Mouse (Mus musculus): ENCODE measurements around the gene Cercam. TPM values are rescaled to one million over a fixed set of nuclear protein-coding genes. Genes with fewer than 3 reads are reported as not detected.

The Cercam gene
- total RNA-seq (2015; ENCODE audit: low replicate concordance) (16.9 and 19.4 TPM in 2 replicates), total RNA-seq (2017; ENCODE audit: low replicate concordance) (18.8 and 20.8 TPM in 2 replicates)

DNA sequence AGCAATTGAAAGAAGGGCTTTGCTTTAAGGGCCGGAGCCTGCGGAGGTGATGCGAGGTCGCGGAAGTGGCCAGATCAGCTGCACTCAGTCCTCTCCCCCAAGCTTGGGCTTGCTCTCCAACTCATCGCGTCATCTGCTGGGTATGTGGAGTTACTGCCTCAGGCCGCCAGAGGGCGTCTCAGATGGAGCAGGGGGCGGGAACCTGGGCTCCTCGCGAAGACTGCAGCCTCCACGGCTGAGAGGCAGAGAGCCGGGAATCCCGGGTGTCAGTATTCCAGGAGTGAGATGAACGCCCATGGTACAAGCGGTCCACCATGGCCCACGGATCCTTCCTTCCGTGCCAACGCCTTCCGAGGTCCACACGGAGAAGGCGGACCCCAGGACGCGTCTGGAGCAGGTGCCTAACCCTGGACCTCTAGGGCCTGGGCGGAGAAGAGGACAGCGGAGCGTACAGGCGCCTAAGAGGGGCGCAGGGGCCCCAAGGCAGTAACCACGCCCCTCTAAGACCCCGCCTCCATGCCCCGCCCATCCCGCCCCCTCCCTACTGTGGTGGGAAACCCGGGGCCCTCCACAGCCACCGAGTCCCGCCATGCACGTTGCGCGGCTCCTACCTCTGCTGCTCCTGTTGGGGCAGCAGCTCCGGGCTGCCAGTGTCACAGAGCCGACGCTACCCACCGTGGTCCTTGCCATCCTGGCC, at the start of gene Cercam:
Gene Cercam, plus strand, starts transcription at position 216 of the 697 bp plus-strand sequence.
- ATAC-seq (replicated peaks; ENCODE audit: low FRiP score, poor library complexity, severe bottlenecking) = peak; percentile 77

DNA sequence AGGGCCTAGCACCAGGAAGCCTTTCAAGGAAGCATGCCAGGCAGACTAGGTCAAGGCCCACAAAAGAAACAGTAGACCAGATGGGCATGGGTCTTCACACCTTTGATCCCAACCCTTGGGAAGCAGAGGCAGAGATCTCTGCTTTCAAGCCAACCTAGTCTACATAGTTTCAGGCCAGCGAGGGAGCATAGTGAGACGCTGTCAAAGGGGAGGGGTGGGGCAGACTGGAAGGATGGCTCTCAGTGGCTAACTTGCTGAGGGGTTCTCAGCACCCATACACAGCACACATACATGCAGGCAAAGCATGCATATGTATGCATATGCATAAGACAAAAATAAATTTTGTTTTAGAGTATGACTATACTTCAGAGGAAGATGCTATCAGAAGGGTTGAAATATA, 49.6 kb upstream of the Cercam start:
- no peak for ATAC-seq (replicated peaks; ENCODE audit: low FRiP score, poor library complexity, severe bottlenecking)

DNA sequence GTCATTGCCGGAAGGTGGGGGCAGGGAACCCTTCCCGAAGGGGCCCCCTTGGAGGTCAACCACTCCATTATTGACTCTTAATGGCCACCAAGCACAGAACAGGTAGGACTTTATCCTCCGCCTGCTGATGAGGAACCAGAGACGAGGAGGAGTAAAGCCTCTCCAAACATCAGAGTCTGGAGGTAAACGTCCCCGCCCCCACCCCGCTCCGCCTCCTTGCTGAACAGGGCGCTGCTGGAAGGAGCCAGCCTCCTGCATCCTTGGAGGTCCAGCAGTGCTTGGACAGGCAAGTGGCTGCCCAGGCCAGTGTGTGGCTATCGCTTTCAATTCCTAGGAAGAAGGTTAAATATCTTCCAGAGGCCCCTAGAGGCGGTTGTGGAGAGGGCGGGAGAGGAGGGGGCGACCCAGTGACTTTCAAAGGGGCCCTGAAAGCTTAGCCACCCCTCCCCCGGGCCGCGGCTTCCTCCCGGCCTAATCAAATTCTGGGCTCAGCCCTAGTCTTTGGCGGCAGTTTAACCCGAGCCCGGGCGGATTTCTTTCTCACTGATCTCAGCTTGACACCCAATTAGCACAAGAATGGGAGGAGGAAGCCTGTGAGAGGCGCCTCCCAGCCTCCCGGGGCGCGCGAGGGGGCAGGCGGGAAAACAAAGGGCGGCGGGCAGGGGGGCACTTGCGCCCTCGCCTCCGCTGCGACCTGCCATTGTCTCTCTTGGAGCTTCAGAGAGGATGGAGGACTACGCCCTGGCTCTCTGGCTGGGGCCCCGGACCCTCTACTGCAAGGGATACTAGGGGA, 48.7 kb upstream of the Cercam start, which contains the start of gene Urm1:
Gene Urm1, plus strand, starts transcription at position 51 of the 793 bp plus-strand sequence.
- ATAC-seq (replicated peaks; ENCODE audit: low FRiP score, poor library complexity, severe bottlenecking) = 0 out of 2 replicates have a peak, but pooled peaks have one; percentile 36

DNA sequence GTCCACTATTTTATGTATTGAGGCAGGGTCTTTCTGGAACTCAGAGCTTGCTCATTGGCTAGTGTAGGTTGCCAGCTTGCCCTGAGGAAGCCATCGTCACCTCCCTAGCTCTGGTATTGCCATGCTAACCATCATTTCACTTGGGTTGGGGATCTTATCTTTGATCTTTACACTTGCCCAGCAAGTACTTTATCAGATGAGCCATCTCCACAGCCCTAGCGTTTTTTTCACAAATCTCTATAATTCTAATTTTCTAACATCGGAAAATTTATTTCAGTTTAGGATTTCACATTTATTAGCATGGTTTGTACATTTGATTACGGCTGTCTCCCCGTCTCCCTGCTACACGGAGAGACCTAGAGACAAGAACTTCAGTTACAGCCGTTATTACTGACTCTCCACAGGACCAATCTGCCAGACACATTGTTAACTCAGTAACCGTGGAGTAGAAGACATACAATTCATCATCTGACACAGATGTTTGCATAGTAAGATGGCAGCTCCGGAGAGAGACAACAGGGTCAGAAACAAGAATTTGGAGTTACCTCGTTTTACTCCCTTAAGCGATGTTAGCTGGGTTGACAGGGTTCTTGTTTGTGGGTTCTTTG, 42.5 kb upstream of the Cercam start:
- peak; percentile 3; the same call in 1 of the 2 replicates for ATAC-seq (replicated peaks; ENCODE audit: low FRiP score, poor library complexity, severe bottlenecking)

DNA sequence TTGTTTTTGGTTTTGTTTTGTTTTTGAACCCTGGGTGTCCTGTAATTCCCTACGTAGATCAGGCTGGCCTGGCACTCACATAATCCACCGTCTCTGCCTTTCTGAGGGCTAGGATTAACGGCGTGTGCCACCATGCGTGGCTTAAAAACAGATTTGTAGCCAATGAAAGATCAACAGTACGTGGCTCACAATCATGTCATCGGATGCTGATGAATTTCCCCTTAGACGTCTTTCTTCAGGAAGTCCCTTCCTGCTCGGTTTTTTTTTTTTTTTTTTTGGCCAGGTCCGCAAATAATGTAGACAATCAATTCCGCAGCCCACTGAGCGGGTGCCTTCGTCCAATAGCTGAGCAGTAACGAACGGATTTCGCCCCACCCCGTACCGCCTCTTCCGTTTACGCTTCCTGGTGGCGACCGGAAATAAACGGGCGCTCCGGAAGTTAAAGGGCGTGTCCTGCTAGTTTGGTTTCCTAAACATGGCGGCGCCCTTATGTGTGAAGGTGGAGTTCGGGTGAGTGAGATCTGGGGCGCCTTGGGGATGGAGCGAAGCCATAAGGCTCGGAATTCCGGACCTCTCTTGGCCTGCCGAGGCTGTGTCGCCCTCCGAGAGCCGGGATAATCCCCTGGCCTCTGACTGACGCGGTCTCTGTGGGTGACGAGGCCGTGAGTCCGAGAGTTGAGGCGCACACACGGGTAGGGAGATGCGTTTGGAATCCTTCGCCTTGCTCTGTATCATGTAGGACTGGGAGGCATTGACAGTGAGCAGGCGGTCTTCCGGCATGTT, 41.8 kb upstream of the Cercam start:
- ATAC-seq (replicated peaks; ENCODE audit: low FRiP score, poor library complexity, severe bottlenecking) = peak; percentile 99

DNA sequence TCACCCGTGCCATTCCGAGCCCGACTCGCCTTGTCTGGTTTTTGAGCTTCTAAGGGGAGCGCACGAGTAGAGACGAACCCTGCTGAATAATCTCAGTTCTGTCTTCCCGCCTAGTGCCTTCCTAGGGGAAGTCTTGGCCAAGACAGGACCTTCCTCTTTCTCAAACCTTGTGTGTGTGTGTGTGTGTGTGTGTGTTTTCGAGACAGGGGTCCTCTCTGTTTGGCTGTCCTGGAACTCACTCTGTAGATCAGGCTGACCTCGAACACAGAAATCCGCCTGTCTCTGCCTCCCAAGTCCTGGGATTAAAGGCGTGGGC, 41.3 kb upstream of the Cercam start:
- no peak for ATAC-seq (replicated peaks; ENCODE audit: low FRiP score, poor library complexity, severe bottlenecking)

DNA sequence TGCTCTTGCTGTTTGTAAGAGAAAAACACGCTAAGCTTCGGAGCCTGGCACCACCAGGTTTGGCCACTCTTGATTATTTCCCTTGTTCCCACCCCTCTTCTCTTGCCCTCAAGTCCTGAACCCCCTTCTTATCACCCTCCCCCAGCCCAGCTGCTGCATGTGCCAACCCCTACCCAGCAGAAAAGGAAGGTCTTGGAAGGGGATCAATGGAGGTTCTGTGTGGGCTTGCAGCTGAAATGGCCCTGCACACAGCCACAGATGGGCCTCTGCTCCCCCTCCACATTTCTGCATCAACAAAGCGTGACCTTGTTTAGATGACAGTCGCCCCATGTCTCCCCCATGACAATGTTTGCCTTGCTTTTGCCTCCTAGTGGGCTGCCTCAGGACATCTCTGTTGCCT, 37.9 kb upstream of the Cercam start:
- ATAC-seq (replicated peaks; ENCODE audit: low FRiP score, poor library complexity, severe bottlenecking) = no peak

DNA sequence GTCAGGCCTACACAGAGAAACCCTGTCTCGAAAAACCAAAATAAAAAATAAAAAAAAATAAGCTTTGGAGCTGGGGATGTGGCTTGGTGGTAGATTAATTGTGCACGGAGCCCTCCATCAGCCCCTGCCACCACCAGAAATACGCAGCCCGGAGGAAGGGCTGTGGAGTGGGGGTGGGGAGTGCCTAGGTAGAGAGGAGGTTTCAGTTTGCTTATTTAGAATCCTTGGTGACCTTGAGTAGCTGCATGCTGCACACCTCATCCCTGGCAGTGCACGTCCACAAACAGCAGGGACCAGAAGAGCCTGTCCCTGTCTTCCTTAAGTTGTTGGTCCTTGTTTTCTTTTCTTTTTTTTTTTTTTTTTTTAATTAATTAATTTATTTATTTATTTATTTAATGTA, 35.2 kb upstream of the Cercam start:
- no peak for ATAC-seq (replicated peaks; ENCODE audit: low FRiP score, poor library complexity, severe bottlenecking)

DNA sequence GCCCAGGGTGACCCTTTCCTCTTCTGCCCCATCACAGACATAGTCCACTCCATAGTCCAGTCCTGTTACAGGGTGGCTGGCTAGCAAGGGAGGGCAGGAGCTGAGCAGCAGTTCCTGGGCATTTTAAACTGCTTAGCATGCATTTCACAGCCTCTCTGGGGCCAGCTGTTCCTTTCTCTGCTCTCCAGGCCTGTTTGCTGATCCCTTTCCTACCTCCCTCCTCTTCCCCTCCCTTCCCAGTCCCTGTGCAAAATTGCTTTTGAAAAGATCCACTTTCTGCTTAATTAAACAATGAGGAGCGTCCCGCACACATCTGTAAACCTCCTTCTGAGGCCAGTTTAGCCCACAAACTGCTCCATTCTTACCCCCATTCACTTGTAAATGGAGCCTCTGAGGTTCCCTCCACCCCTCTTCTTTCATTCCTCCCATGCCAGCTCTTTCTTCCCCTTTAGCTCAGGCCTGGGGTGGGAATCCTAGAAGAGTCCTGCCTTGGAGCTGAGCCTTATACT, 33.5 kb upstream of the Cercam start:
- no peak for ATAC-seq (replicated peaks; ENCODE audit: low FRiP score, poor library complexity, severe bottlenecking)

DNA sequence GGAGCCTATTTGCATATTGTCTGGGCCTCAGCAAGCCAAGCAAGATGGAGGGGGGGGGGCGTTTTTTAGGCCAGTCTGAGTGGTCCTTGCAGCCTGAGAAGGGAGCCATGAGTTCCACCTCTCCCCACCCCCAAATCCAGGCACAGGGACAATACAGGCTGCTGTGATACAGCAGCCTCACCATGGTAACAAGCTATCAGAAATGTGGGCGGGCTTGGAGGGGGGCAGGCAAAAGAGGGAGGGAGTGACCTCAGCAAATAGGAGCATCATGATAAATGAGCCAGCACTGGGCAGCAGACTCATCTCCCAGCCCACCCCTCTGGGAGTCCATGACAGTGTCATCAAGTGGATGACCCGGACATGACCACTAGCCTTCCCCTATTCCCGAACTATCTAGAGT, 29.5 kb upstream of the Cercam start:
- ATAC-seq (replicated peaks; ENCODE audit: low FRiP score, poor library complexity, severe bottlenecking) = no peak

DNA sequence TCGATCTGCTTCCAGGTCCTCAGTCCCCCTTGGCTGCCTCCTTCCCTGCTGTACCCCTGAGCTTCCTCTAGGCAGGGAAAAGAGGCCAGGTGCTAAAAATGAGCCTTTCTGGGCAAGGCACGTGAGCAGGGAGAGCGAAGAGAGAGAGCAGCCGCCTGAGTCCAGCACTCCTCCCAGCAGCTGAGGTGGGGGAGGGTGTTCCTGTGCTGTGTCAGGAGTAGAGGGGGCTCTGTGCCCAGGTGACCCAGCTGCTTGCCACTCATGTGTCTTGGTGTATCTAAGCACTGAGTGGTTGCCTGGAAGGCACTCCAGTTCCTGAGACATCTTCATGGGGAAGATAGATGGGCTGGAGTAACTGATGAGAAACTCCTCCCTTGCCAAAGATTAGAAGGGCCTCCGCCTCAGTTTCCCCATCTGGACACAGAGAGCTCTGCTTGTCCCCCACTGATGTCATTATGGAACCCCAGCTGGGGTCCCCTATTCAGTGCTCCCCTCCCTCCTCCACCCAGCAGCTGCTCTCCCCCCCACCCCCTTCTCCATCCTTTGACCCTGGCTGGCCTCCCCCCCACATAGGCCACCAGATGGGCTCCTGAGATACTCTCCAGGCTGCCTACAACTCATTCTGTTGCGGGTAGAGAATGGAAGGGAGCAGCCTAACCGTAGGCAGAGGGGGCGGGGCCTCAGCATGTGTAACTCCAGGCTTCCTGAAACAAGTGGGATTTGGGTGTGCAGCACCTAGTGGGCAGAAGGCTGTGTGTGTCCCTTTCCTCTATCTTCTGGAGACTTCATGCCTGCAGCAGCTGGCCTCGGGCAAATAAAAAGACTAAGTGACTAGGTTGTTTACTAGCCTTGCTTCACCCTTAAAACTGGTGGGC, 25.5 kb upstream of the Cercam start:
- no peak for ATAC-seq (replicated peaks; ENCODE audit: low FRiP score, poor library complexity, severe bottlenecking)

DNA sequence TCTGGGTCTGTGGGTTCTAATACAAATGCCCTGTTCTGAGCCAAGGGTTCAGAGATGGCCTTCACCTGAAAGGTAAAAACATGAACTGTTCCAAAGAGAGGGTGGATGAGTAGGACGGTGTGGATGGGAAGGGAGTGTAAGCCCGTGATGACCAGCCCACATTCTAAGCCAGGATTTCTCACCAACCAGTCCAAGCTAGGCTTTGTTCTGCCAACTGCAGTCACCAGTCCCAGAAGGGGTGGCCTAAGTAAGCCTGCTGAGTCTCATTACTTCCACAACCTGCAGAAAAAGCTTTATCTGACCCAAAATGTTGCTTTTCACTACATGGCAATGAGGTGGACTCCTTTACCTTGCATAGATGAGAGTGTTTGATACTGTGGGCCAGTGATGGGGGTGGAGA, 24.8 kb upstream of the Cercam start:
- no peak for ATAC-seq (replicated peaks; ENCODE audit: low FRiP score, poor library complexity, severe bottlenecking)

DNA sequence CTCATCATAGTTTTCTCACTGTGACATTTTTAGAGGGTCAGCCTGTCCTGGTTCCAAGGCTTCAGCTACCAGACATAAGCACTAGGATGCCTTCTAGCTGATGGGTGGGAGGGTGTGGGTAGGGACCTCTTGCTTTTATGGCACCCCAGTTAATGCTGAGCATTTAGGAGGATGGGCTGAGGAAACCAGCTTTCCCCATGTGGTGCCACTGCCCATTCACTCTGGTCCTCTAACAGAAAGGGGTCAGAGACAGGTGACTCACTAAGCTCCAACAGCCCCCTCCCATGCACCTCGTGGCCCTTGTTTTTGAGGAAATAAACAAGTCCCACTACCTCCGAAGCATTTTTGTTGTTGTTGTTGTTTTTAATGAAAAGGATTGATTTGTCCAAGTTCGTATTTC, 24.3 kb upstream of the Cercam start:
- no peak for ATAC-seq (replicated peaks; ENCODE audit: low FRiP score, poor library complexity, severe bottlenecking)

DNA sequence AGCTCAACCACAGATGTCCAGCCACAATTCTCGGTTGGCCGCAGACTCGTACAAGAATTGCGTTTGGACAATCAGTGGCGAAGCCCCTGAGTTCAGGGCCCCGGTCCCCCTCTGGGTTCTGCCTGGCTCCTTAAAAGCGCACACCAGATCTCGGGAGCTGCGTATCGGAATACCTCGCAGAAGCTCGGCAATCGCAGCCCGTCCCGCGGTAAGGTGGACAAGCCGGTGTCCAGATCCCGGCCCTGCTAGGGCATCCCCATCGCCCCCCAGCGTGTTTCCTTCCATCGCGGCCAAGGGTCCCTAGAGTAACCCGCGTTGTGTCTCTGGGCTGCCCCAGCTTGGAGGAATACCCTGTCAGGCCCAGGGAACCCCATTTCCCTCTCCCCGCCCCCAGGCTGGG, 23.3 kb upstream of the Cercam start:
- no peak for ATAC-seq (replicated peaks; ENCODE audit: low FRiP score, poor library complexity, severe bottlenecking)

DNA sequence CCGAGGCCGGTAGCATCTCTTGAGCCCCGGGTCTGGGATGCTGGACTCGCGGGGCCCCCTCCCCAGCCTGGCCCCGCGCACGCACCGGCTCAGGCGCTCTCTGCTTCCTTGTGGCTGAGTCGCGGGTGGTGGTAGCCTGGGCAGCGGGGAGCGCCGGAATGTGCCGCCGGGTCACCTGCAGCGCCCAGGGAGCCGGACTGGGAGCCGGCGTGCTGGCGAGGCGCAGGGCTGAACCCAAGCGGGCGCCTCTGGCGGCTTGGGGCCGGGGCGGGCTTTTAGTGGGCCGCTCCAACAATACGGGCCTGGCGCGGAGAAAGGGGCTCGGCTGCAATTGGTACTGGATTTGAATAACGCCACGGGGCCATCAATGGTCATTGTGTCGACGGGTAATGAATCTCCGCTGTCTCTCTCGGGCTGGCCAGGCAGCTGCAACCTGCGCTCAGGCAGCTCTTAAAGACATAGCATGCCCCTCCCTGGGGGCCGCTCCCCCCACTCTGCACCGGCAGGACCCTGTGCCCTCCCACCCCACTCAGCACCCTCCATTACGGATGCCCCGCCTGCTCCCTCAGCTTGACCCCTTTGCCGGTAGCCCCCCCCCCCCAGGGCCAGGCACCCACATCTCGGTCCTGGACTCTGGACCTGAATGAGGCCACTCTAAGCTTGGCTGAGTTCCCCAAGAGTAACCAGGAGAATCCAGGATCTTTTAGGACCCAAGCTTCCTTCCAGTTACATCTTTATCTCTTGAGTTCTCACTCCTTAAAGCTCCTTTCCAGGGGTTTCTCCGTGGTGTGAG, 22.7 kb upstream of the Cercam start:
- no peak for ATAC-seq (replicated peaks; ENCODE audit: low FRiP score, poor library complexity, severe bottlenecking)

DNA sequence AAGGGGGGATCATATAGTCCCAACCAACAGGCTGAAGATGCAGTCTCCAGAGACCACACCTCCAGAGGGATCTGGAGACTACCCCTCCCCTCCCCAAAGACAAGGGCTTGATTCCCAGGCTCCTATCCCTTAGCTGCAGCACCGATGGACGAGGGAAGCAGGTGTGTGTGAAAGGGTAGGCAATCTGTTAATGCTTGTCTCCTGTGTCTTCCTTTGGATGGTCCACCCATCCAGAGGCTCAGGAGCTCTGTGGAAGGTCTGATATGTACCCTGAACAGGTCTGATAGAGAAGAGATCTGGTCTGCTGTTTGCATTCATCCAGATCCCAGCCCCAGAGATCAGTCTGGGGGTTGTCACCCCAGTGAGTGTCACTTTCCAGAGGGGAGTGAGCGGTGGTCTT, 22.1 kb upstream of the Cercam start:
- no peak for ATAC-seq (replicated peaks; ENCODE audit: low FRiP score, poor library complexity, severe bottlenecking)

DNA sequence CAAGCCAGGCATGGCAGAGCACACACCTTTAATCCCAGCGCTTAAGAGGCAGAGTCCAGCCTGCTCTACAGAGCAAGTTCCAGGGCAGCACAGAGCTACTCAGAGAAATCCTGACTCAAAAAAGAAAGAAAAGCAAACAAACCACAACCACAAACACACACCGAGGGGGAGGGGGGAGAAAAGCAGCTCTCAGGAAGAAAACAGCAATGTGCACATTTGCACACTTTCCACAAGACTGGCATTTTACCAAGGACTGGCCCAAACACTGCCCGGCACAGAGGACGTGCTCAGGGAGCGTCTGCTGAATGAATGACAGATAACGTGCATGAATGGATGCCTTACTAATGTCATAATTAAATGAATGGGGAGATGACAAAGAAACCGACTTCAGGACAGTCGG, 19.9 kb upstream of the Cercam start:
- no peak for ATAC-seq (replicated peaks; ENCODE audit: low FRiP score, poor library complexity, severe bottlenecking)

DNA sequence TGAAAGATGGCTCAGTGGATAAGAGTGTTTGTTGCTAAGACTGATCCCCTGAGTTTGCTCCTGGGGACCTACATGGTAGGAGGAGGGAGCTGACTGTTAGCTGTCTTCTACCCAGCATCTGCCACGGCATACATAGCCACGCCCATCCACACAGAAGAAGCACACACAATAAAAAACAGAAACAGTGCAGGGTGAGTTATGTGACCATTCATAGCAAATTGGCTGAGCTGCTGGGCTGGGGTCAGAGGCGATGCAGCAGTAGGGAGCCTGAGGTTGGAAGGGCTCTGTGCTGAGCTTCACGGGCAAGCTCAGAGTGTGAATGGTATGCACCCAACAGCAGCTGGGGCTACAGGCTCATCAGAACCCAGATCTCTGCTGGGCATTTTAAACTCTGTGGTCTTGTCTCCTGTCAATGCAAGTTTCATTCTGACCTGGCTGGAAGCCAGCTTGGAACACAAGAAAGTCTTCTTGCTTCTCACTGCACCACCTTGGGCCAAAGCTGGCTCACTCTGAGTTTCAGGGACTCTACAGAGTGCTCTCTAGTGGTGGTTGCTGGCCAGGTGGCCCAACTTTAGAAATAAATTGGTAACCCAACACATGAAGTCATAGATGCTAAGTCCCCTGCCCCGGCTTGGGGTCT, 19.0 kb upstream of the Cercam start:
- no peak for ATAC-seq (replicated peaks; ENCODE audit: low FRiP score, poor library complexity, severe bottlenecking)

Measured in erythroblast, adult 5-6 weeks (primary cell).